Mouse (Mus musculus): ENCODE results near the gene Ryk. TPM values are rescaled to one million over a fixed set of nuclear protein-coding genes. Genes with fewer than 3 reads are reported as not detected.

Gene Ryk
- polyA plus RNA-seq, 1 experiment from 2014 or later = 11.0 TPM

DNA sequence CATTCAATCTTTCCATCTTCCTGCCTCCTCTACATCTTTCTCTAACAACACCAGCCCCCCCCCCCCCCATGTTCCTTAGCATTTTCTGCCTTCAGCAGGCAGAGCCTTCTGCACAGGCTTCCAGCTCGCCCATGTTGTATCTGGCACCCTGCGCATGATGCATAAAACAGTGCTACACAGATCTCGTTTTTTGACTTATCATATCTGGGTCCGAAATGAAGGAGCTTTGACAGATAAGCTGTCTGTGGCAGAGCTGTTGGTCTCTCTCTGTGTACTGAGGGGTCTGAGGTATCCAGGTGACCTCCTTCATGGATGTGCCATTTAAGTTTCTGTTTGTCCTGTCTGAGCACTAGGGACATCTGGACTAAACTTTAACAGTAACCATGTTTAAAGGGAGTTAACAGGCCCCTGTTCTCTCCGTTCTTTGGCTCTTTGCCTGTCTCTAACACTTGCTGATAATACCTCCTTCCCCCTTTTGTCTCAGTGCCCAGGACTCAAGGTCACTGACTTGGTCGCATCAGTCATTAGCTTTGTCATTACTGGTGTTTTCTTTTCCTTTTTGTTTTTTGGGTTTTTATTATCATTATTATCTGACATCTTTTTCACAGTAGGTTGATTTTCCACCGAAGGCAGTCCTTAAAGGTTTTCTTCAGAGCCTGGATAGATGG is 26.2 kb downstream of the Ryk start:
- 86% methylated on average over 7 of the region's 7 CpGs for WGBS
- no peak overlapping the region for H3K4me3 ChIP-seq
- no peaks in the 10 kb centered on the region for H3K27me3 ChIP-seq
- no peak overlapping the region for H3K9ac ChIP-seq
- H3K27ac ChIP-seq = no peak overlapping the region
- H3K4me1 ChIP-seq (replicated peaks) = peaks cover 47% of the 10 kb centered on the region
- ATAC-seq (ENCODE audit: low FRiP score) = no peak
- peaks cover 10% of the 10 kb centered on the region for H3K36me3 ChIP-seq
- H3K9me3 ChIP-seq = no peaks in the 10 kb centered on the region
- H3K4me2 ChIP-seq = no peak overlapping the region

DNA sequence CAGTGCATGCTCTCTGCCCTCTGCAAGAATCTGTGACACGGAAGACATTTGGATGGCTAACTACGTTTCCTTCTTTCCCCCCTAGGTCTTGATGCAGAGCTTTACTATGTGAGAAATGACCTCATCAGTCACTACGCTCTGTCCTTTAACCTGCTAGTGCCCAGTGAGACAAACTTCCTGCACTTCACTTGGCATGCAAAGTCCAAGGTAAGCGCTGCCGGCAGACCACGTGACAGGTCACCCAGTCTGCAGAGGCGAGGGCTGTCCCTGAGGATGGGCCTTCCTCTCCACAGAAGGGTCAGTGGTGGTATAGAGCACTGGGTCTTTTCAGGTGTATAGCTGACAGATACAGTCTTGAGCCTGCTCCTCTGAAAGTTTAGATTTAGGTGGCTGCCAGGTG is 27.1 kb downstream of the Ryk start:
- Histone ChIP-seq H3K9ac (0 out of 2 replicates have a peak overlapping the region, but pooled peaks have one; percentile 15), H3K4me1 (replicated peaks) (peaks cover 52% of the 10 kb centered on the region), H3K27me3 (no peaks in the 10 kb centered on the region), H3K4me3 (no peak overlapping the region), H3K36me3 (peaks cover 10% of the 10 kb centered on the region), H3K4me2 (no peak overlapping the region), H3K27ac (no peak overlapping the region), H3K9me3 (no peaks in the 10 kb centered on the region)
- WGBS = 85% methylated on average over 7 of the region's 7 CpGs
- no peak for ATAC-seq (ENCODE audit: low FRiP score)

DNA sequence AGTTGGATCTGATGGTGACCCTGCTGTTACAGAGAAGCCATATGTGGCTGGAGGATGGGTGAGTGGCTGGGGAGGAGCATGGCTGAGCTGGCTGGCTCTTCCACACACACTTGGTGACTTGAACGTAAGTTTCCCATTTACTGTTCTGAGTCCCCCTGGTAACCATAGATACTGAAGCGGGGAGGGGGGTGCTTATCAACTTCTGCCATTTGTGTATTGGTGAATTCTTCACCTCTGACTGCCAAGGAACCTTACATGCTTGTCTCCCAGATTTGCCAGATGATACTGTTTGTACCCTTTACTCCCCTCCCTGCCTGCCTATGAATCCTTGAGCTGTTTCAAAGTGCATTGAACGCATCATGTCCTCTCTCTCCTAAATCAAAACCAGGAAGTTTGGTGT is 27.5 kb downstream of the Ryk start:
- ATAC-seq (ENCODE audit: low FRiP score) = no peak
- Histone ChIP-seq H3K27ac (no peak overlapping the region), H3K36me3 (peaks cover 7% of the 10 kb centered on the region), H3K27me3 (no peaks in the 10 kb centered on the region), H3K9ac (no peak overlapping the region), H3K4me1 (replicated peaks) (peaks cover 52% of the 10 kb centered on the region), H3K4me3 (no peak overlapping the region), H3K9me3 (no peaks in the 10 kb centered on the region), H3K4me2 (no peak overlapping the region)
- 81% methylated on average over 3 of the region's 3 CpGs for WGBS

DNA sequence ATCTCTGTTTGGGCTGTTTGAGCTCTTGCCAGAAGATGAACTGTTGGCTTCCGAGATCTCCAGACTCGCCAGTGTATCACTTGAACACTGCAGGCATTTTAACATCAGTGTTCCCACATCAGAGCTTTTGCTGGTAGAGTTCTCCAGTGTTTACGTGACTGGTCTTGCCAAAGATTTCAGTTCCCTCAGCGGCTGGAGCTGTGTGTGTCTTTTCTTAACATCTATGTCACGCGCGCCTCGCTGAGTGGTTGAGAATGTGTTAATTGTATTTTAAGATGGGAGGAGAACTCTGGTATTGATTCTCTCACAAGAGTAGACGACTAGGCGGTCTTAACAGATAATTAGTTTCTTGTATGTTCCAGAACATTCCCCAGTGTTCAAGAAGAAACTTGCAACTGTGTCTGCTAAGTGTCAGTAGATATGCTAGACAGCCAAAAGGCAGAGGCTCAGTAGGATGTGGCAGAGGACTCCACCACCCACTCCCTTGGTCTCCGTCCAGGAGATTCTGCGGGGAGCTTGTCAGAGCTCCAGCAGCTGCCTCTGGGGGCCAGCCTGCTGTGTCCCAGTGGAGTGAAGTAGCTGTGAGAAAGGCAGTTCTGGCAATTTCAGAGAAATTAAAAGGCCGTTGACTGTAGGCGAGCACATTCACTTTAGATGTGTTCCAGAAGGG is 29.3 kb downstream of the Ryk start:
- H3K9me3 ChIP-seq = no peaks in the 10 kb centered on the region
- no peaks in the 10 kb centered on the region for H3K27me3 ChIP-seq
- peaks cover 49% of the 10 kb centered on the region for H3K4me1 ChIP-seq (replicated peaks)
- H3K9ac ChIP-seq = no peak overlapping the region
- 52% methylated on average over 14 of the region's 14 CpGs for WGBS
- H3K4me2 ChIP-seq = no peak overlapping the region
- peak overlapping the region; percentile 30; the same call in 1 of the 2 replicates for H3K27ac ChIP-seq
- H3K36me3 ChIP-seq = peaks cover 14% of the 10 kb centered on the region
- no peak overlapping the region for H3K4me3 ChIP-seq
- ATAC-seq (ENCODE audit: low FRiP score) = no peak

DNA sequence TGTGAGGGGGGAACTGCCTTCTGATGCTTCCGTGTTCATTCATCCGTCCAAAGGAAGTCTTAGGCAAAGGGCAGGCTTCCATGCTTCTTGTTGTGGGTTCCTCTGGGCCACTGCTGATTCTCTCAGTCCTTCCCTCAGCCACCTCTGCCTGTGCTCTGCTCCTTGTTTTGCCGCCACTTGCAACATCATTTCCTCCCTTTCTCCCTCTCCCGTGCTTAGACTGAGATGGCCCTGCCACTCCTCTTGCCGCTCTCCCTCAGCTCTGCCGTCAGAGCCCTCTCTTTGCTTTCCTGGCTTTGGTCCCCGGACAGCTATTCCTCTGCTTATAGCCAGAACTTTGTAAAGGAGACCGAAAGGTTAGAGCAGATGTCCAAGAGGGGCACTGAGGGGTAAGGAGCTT is 30.2 kb downstream of the Ryk start:
- no peak for ATAC-seq (ENCODE audit: low FRiP score)

DNA sequence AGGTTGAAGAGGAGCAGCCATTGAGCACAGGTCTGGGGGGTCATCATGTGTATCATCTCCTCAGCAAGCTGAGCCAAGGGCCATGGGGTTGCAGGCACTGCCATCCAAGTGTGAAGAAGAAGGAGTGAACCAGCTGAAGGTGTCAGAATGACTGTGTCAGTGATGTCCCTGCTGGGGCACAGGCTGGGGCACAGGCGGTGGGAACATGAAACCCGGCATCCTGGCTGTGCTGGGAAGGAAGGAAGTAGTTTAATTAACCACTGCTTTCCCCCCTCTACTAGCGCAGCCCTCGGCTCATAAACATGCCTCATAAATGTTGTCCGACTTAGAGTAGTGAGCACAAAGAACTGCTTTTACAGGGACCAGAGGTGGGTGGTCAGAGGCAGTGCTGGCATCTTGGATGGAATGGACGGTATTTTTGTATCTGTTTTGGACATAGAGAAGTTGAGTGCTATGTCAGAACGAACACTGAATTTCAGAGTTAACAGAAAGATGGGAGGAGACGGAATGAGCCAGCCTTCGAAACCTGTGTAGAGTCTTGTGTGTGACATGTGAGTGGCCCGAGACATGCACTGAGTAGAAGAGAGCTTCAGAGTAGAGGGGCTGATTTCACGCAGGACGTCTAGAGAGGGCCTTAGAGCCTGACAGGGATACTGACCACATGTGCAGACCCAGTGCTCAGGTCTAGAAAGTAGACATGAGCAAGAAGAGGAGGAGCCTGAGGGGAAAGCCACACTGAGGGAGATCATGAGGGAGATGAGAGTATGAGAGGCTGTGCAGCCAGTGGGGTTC is 31.4 kb downstream of the Ryk start:
- no peaks in the 10 kb centered on the region for H3K27me3 ChIP-seq
- H3K36me3 ChIP-seq = peaks cover 22% of the 10 kb centered on the region
- no peak overlapping the region for H3K4me3 ChIP-seq
- H3K9ac ChIP-seq = 0 out of 2 replicates have a peak overlapping the region, but pooled peaks have one; percentile 13
- H3K4me1 ChIP-seq (replicated peaks) = peaks cover 47% of the 10 kb centered on the region
- no peak overlapping the region for H3K4me2 ChIP-seq
- peak; percentile 47; the same call in 1 of the 2 replicates for ATAC-seq (ENCODE audit: low FRiP score)
- 72% methylated on average over 12 of the region's 12 CpGs for WGBS
- H3K9me3 ChIP-seq = no peaks in the 10 kb centered on the region
- H3K27ac ChIP-seq = 0 out of 2 replicates have a peak overlapping the region, but pooled peaks have one; percentile 12

More for the DNA sequence above, 30.2 kb downstream of the Ryk start:
- H3K36me3 ChIP-seq = peaks cover 18% of the 10 kb centered on the region
- H3K9ac ChIP-seq = no peak overlapping the region
- H3K27me3 ChIP-seq = no peaks in the 10 kb centered on the region
- no peak overlapping the region for H3K27ac ChIP-seq
- H3K4me1 ChIP-seq (replicated peaks) = peaks cover 47% of the 10 kb centered on the region
- H3K9me3 ChIP-seq = no peaks in the 10 kb centered on the region
- H3K4me3 ChIP-seq = no peak overlapping the region
- H3K4me2 ChIP-seq = no peak overlapping the region
- WGBS = 56% methylated on average over 8 of the region's 8 CpGs

DNA sequence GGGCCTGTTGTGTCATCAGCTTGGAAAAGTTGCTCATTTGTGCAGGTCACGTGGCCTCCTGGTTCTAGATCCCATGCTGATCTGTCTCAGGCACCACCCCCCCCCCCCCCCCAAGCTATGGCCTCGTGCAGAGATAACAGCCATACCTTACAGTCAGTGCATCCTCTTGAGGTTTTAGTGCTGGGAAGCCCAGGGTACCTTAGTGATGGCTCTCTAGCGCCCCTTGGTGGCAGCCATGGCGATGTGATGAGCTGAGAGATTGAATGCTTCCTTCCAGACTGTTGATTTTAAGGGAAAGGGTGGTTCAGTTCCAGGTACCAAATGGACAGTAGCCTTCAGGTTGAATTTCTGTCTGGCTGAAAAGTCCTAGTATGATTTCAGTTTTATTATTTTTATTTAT is 32.2 kb downstream of the Ryk start:
- H3K27ac ChIP-seq = no peak overlapping the region
- peaks cover 42% of the 10 kb centered on the region for H3K4me1 ChIP-seq (replicated peaks)
- H3K9me3 ChIP-seq = no peaks in the 10 kb centered on the region
- H3K4me2 ChIP-seq = no peak overlapping the region
- 6% methylated on average over 4 of the region's 4 CpGs for WGBS
- peaks cover 29% of the 10 kb centered on the region for H3K36me3 ChIP-seq
- peak; percentile 43; the same call in 1 of the 2 replicates for ATAC-seq (ENCODE audit: low FRiP score)
- H3K4me3 ChIP-seq = no peak overlapping the region
- H3K9ac ChIP-seq = no peak overlapping the region
- no peaks in the 10 kb centered on the region for H3K27me3 ChIP-seq

DNA sequence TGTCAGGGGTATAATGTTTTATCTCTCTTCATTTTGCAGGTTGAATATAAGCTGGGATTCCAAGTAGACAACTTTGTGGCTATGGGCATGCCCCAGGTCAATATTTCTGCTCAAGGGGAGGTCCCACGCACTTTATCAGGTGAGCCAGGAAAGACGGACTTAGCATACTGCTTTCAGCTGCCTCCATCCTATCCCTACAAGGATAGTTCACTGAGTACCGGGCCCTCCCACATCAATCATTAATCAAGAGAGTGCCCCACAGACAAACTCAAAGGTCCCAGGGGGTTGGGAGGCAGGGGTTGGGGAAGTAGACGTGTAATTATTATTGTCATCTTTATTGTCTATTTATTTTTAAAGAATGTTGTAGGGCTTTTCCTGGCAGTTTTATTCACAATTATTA is 32.8 kb downstream of the Ryk start:
- H3K27ac ChIP-seq = no peak overlapping the region
- no peaks in the 10 kb centered on the region for H3K9me3 ChIP-seq
- peaks cover 37% of the 10 kb centered on the region for H3K4me1 ChIP-seq (replicated peaks)
- 76% methylated on average over 4 of the region's 4 CpGs for WGBS
- no peak overlapping the region for H3K4me3 ChIP-seq
- H3K9ac ChIP-seq = no peak overlapping the region
- no peaks in the 10 kb centered on the region for H3K27me3 ChIP-seq
- no peak overlapping the region for H3K4me2 ChIP-seq
- ATAC-seq (ENCODE audit: low FRiP score) = no peak
- peaks cover 32% of the 10 kb centered on the region for H3K36me3 ChIP-seq

DNA sequence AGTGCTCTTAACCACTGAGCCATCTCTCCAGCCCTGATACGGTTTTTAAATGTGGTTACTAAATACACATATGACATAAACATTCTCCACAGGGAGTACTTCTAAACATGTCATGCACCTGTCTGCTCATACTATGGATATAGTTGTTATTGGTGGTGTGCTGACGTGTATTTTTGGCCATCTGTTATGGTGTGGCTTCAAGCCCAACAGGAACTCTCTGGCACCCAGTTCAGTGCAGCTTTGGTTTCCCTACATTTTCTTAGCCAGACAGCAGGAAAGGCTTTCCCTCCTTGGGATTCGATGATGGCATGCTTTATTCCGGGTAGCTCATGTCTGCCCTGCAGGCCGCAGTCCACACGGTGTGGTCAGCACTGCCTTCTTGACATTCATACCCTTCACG is 33.7 kb downstream of the Ryk start:
- 92% methylated on average over 7 of the region's 7 CpGs for WGBS
- ATAC-seq (ENCODE audit: low FRiP score) = no peak
- H3K4me3 ChIP-seq = no peak overlapping the region

DNA sequence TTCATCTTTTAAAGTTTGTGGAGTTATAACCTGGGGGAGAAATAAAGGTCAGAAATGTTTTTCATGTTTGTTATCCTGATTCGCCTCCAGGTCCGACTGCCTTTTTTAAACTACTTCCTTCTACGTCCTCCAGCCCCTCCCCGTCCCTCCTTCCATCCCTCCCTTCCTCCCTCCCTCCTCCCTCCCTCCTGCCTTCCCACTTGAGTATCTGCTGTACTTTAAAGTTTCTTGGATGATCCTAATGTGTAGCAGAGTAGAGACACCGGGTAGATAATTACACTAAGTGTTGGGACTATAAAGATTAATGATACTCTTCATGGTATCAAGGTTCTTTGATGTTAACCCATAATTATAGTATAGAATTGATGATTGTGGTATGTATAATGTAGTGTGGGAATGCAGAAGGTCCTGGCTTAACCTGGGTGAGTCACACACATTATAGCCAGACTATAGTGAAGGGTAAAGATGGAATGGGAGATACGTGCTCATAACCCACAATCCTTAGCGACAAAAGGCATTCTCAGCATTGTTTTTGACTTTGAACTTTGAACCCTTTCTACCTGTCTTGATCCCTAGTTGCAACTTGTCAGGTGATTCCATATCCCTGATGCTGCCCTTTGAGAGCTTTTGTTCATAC is 41.5 kb downstream of the Ryk start:
- Histone ChIP-seq H3K36me3 (peaks cover 68% of the 10 kb centered on the region), H3K27me3 (no peaks in the 10 kb centered on the region), H3K4me3 (no peak overlapping the region), H3K4me1 (replicated peaks) (no peaks in the 10 kb centered on the region), H3K27ac (no peak overlapping the region), H3K4me2 (no peak overlapping the region), H3K9me3 (no peaks in the 10 kb centered on the region), H3K9ac (no peak overlapping the region)
- 91% methylated on average over 7 of the region's 7 CpGs for WGBS
- no peak for ATAC-seq (ENCODE audit: low FRiP score)

More for the DNA sequence above, 33.7 kb downstream of the Ryk start:
- Histone ChIP-seq H3K9me3 (no peaks in the 10 kb centered on the region), H3K36me3 (peaks cover 36% of the 10 kb centered on the region), H3K27ac (no peak overlapping the region), H3K4me2 (no peak overlapping the region), H3K9ac (no peak overlapping the region), H3K4me1 (replicated peaks) (peaks cover 30% of the 10 kb centered on the region), H3K27me3 (no peaks in the 10 kb centered on the region)

DNA sequence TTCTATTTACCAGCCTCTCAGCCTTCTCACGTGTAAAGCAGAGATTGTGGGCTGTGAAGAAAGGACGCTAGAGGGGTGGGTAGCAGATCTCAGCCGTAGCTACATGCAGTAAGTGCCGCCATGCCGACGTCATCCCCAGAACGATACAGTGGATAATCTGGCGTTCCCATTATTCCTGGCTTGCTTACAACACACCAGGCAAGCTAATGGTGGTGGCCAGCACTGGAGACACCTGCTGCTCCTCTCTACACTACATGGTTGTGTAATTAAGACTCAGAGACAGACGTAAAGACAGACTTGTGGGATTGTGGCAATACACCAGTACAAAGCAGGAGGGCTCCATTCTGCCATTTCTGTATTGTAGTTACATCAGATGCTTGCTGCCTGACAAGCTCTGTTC is 43.2 kb downstream of the Ryk start:
- Histone ChIP-seq H3K4me2 (no peak overlapping the region), H3K9me3 (no peaks in the 10 kb centered on the region), H3K4me1 (replicated peaks) (no peaks in the 10 kb centered on the region), H3K36me3 (peaks cover 59% of the 10 kb centered on the region), H3K4me3 (no peak overlapping the region), H3K27me3 (no peaks in the 10 kb centered on the region), H3K27ac (no peak overlapping the region), H3K9ac (no peak overlapping the region)
- WGBS = 84% methylated on average over 9 of the region's 9 CpGs
- no peak for ATAC-seq (ENCODE audit: low FRiP score)

DNA sequence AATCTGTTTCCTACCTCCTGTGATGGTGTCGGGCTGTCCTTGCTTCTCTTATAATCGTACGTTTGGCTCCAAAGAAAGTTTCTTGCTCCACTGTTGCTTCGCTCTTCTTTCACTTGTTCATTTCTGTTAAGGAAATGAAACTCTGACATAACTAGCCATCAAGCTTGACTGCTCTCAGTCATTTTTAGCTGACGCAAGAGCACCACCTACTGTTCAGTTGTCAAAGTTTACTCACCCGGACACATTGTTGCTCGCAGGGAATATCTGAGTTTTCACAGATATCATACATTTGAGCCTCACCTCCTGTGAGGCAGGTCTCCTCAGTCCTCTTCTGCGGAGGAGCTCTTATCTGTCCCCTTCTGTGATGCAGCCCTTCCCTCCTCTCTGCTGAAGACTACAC is 44.8 kb downstream of the Ryk start:
- Histone ChIP-seq H3K4me2 (no peak overlapping the region), H3K4me3 (no peak overlapping the region), H3K9ac (no peak overlapping the region), H3K4me1 (replicated peaks) (no peaks in the 10 kb centered on the region), H3K27ac (no peak overlapping the region), H3K9me3 (no peaks in the 10 kb centered on the region), H3K36me3 (peaks cover 53% of the 10 kb centered on the region), H3K27me3 (no peaks in the 10 kb centered on the region)
- 67% methylated on average over 8 of the region's 8 CpGs for WGBS
- no peak for ATAC-seq (ENCODE audit: low FRiP score)

Data from hindbrain, embryonic 13.5 days (tissue).